Mouse (Mus musculus) bone marrow macrophage, adult 2 months (primary cell): Measurements from ENCODE around the gene Mst1r. TPM values are rescaled to one million over a fixed set of nuclear protein-coding genes. Genes with fewer than 3 reads are reported as not detected.

Experiments used
- H3K27ac ChIP-seq: 2 replicates; pipeline ENCODE4 v1.5.1; 2012; ENCODE audit warnings: low read depth, low read length; ENCODE audit not compliant: insufficient read depth
- H3K4me1 ChIP-seq: 2 replicates; pipeline ENCODE4 v1.6.1; 2012; ENCODE audit warnings: low read length; ENCODE audit not compliant: control insufficient read depth, insufficient read depth
- H3K4me3 ChIP-seq: 2 replicates; pipeline ENCODE4 v1.5.1; 2012; ENCODE audit warnings: mild to moderate bottlenecking, low read length, moderate library complexity; ENCODE audit not compliant: insufficient read depth
- CTCF ChIP-seq: IDR thresholded peaks from 2 replicates; pipeline ENCODE4 v1.5.1; 2012; ENCODE audit warnings: low read depth, mild to moderate bottlenecking, low read length, moderate library complexity
- POLR2A ChIP-seq: IDR thresholded peaks from 2 replicates; pipeline ENCODE4 v1.6.1; 2012; ENCODE audit warnings: mild to moderate bottlenecking, low read depth, low read length, borderline replicate concordance
- polyA plus RNA-seq: library from polyadenylated mRNA; stranded (reverse); fragments of >200 nt; gene quantifications from 2 replicates; pipeline ENCODE4 v1.2.4, GENCODE M21; 2012; ENCODE audit not compliant: missing spikeins, insufficient read depth, insufficient read length

Mst1r gene
- polyA plus RNA-seq, result not detected in 2 replicates

DNA sequence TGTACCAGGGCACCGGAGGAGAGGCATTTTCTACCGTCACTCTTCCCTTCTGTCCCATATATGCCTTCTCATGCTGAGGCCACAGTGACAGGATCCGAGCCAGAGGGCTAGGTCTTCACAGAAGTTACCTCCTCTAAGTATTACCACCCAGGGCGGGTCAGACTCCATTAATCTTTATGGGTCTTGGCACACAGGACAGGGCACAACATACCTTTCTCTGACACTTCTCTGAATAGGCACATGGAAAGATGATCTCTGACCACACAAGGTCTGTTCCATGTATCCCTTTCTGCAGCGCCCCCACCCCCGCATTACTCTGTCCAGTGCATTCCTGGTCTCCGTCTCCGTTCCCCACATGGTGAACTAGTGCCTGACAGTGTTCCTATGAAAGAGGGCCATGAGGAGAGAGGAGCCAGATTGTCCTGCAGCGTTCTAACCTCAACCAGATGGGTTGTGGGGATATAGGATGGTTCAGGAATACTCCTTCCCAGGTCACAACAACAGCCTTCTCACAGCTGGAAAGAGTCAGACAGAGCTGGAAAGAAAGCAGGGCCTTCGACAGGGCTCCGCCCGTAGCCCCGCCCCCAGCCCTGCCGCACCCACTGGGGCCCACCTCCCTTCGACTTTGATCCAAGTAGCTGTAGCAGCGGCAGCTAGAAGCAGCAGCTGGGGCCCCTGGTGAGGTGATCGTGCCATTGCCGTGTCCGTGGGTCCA lies at the start of gene Mst1r:
Gene Mst1r, plus strand, starts transcription at position 622 of the 715 bp plus-strand sequence.
- Histone ChIP-seq H3K4me1 (peaks cover 9% of the 10 kb centered on the region), H3K4me3 (no peak within 1 kb of the TSS), H3K27ac (no peak within 1 kb of the TSS)
- TF ChIP-seq CTCF, result no peak
- TF ChIP-seq POLR2A, result no peak

- Histone ChIP-seq H3K4me3 (no peak overlapping the region), H3K4me1 (peaks cover 3% of the 10 kb centered on the region), H3K27ac (no peak overlapping the region)
- TF ChIP-seq CTCF (no peak), POLR2A (no peak)
These were observed 48.3 kb upstream of the Mst1r start for GRCm38 (mm10) chr9:107858343-107858742.

DNA sequence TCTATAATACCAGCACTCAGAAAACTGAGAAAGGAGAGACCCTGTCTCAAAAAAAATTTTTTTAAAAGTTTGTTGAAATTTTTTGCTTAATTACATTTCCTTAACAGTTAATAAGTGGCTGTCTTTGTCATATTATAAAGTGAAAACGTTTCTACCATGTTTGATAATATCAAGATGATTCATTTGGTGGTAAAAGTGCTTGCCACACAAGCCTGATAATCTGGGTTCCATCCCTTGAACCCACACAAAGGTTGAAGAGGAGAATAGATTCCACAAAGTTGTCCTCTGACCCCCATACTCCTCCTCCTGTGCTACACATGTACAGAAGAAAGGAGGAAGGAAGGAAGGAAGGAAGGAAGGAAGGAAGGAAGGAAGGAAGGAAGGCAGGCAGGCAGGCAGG lies 42.2 kb upstream of the Mst1r start:
- H3K4me3 ChIP-seq, result no peak overlapping the region
- no peak for TF ChIP-seq CTCF
- H3K27ac ChIP-seq, result no peak overlapping the region
- H3K4me1 ChIP-seq, result peaks cover 11% of the 10 kb centered on the region

DNA sequence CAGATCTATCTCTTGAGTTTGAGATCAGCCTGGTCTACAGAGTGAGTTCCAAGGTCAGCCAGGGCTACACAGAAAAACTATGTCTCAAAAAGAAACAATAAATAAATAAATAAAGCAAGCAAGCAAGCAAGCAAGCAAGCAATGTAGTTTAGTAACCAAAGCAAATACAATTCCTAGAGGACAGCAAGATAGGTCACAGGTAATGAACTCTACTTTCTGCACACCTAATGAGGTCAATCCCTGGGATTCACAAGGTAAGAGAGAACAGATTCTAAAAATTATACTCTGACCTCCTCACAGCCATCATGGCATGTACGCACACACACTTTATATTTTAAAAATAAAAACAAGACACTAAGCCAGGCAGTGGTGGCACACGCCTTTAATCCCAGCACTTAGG lies 40.6 kb upstream of the Mst1r start:
- Histone ChIP-seq H3K27ac (no peak overlapping the region), H3K4me3 (no peak overlapping the region), H3K4me1 (peaks cover 14% of the 10 kb centered on the region)
- TF ChIP-seq CTCF, result no peak
- no peak for TF ChIP-seq POLR2A

DNA sequence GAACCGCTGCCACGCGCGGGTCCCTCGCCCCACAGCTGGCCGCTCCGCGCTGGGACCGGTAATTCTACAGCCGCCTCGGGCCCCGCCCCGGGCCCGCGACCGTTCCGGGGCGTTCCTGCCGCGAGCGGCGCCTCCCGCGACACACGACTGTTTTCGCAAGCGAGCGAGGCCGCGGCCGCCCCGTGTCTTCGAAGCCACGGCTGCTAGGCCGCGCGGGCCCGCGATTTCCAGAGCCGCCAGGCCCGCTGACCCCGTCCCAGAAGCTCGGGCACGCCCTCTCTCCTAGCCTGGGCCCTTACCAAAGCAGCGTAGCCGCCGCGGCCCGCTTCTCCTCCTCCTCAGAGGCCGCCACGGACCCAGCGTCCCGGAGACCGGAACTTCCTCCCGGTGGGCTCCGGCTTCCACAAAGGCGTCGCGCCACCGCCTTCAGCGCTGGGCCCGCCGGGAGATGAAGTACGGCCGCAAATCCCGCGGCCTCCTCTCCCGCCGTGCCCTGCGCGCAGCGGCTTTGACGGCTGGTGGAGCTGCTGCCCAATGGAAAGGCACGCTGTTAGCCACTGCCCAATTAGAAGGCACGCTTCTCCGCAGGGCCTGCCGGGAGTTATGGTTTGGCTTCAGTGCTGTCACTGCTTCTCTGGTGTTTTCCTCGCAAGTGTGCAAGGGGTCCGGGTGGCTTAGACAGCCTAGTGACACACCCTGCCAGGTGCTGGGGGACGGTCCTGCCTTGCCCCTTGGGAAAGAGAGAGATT lies 34.1 kb upstream of the Mst1r start:
- H3K4me3 ChIP-seq, result peak overlapping the region; percentile 99
- TF ChIP-seq POLR2A, result no peak; the same call in none of the 2 replicates
- no peak for TF ChIP-seq CTCF
- H3K27ac ChIP-seq, result peak overlapping the region; percentile 86
- peaks cover 16% of the 10 kb centered on the region for H3K4me1 ChIP-seq

DNA sequence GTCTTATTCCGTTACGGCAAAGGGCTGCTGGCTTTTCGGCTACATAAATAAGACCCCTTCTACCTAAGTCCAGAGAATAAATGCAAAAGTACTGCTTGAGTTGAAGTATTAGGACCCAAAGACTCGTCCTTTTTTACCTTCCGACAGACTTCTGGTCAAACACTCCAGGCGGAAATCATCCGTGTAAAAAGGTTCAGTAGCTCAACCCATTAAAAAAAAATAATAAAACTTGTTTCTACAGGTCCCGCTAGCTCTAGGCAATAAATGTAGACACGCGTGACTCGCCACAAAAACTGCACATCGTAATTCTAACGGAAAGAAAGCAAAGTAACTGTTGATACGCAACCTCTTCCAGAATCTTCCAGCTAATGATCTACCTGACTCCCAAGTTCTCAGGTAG lies 33.5 kb upstream of the Mst1r start, which contains the start of gene Rbm6:
Gene Rbm6, minus strand, starts transcription at position 101 of the 400 bp plus-strand sequence.
- TF ChIP-seq CTCF (no peak), POLR2A (no peak)
- peaks cover 14% of the 10 kb centered on the region for H3K4me1 ChIP-seq
- peak within 1 kb of the TSS; percentile 99 for H3K4me3 ChIP-seq
- peak within 1 kb of the TSS; percentile 86 for H3K27ac ChIP-seq

DNA sequence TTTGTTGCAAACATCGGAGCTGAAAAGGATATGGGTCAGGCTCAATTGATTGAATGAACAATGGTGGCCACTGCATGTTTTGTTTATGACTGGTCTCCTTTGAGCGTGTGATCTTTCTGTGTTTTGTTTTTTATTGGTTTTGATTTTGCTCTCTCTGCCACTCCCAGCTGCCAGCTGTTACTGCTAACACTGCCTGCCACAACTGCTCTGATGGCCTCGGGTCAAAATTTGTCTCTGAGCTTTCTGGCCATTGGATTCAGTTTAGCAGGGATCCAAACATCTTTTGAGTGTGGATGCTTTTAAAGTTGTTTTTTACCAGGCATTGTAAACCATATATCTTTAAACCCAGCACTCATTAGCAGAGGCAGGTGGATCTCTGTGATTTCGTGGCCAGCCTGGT lies 26.3 kb upstream of the Mst1r start:
- no peak overlapping the region for H3K27ac ChIP-seq
- H3K4me1 ChIP-seq, result no peaks in the 10 kb centered on the region
- no peak for TF ChIP-seq CTCF
- TF ChIP-seq POLR2A, result no peak
- no peak overlapping the region for H3K4me3 ChIP-seq

DNA sequence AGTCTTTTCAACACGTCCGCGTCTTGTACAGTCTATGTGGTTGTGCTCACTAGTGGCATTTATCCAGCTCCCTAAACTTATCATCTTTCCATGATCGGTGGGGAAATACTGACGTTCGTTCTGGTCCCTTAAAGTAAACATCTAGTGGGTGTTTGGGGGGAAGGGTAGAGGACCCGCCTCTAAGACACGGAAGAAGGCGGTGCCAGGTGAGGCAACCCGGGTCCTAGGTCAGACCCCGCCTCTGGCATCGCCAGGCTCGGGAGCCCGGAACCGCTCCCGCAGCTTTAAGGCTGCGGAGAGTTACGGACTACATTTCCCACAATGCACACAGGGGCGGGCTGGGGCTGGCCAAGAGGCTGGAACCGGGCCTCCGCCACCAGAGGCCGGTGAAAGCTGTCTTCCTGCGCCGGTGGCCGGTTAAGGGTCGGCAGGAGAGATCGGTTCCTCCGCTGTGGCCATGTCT lies 18.8 kb upstream of the Mst1r start, which contains the start of gene Mon1a:
Gene Mon1a, plus strand, starts transcription at position 348 of the 463 bp plus-strand sequence.
- peak within 1 kb of the TSS; percentile 47 for H3K27ac ChIP-seq
- TF ChIP-seq CTCF, result no peak
- peak within 1 kb of the TSS; percentile 100 for H3K4me3 ChIP-seq
- peaks cover 6% of the 10 kb centered on the region for H3K4me1 ChIP-seq

DNA sequence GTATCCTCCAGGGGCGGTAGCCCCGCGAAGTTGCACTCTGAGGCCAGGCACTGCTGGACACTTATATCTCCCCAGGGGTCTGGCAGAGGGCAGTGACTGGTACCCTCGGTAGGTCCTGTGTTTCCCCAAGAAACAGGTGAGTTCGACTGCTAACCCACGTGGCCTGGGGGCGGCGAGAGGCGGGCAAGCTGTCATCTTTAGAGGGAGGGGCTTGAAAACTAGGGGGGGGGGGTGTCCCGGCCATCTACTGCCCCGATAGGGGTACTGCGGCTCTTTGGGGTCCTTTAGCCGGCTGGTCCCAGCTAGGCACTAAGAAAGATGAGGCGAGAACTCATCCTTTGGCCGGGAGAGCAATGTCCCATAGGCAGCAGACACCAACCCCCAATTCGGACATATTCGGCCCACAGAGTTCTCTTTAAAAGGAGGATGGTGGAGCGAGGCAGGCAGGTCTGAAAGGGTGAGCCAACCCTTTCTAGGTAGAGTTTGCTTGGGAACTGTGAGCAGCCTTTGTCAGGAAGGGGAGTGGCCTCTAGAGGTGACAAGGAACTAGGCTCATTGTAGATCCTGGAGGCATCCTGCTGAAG lies 18.3 kb upstream of the Mst1r start:
- Histone ChIP-seq H3K4me1 (peaks cover 6% of the 10 kb centered on the region), H3K4me3 (peak overlapping the region; percentile 100), H3K27ac (peak overlapping the region; percentile 47; the same call in 1 of the 2 replicates)
- TF ChIP-seq POLR2A (no peak), CTCF (no peak)
